Mouse (Mus musculus) layer of hippocampus, adult 9-10 months (tissue): ENCODE results near the gene Orc3.

ENCODE experiments used
- DNase-seq: peaks from one replicate; pipeline ENCODE4 v3.0.0; 2022; ENCODE audit warnings: low spot score

Gene Orc3

GRCm38 (mm10) chr4:34614630-34615094 is at the start of gene Orc3, which contains the start of gene Rars2:
Gene Orc3, minus strand, starts transcription at chr4:34614944.
Gene Rars2, plus strand, starts transcription at chr4:34614957.
- peak; percentile 77 for DNase-seq

DNA sequence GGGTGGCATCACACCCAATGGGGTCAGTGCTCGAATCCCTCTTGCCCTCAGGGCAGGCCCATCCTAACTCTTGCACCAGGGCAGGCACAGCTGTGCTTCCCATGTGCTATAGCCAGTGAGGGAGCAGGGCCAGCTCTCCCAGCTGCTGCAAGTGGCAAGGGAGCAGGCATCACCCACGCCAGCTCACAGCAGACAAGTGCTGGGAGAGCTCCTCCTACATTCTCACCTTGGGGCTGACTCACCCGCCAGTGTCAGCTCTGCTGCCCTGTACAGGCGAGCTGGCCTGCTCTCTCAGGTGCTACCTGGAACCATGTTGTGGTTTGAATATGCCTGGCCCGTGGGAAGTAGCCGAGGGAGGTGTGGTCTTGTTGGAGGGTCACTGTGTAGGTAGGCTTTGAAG is 47.2 kb upstream of the Orc3 start:
- no peak for DNase-seq

DNA sequence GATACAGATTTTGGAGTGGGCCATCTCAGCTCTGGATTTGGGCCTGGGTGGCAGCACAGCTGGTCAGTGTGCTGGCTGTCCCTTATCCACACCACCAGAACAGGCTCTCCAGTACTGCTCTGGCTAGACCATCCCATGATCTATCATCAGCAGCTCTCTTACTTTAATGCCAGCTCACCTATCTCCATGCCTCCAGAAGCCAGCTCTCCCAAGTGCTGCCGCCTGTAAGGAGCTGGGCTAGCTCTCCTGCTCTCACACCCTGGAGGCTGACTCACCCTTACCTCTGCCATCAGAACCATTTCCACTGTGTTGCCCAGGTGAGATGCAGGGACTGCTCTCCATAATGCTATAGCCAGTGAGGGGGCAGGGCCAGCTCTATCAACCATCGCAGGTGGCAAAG is 46.8 kb upstream of the Orc3 start:
- no peak for DNase-seq

GRCm38 (mm10) chr4:34659012-34659411 is 44.3 kb upstream of the Orc3 start:
- no peak for DNase-seq

- no peak for DNase-seq
Observed at GRCm38 (mm10) chr4:34656101-34656500, 41.4 kb upstream of the Orc3 start.

DNA sequence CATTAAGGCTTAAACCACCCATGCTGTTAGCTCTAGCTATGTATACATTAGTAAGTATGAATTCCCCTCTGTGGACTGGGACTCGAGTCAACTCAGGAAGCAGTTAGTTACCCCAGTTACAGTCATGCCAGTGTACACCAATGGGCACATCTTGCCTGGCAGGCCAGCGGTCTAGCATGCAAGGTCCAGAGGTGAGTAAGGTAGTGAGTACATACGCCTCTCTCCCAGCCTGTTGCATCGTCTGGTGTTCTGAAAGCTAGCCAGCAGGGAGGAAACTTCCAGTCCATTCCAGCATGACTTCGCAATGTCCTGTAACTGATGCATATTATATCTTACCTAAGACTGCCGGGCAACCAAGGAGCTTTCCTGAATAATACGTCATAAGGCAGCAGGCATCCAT is 38.4 kb upstream of the Orc3 start:
- DNase-seq = no peak

- DNase-seq = no peak
Observed at GRCm38 (mm10) chr4:34644779-34645178, 30.0 kb upstream of the Orc3 start.

- DNase-seq = no peak
Observed at GRCm38 (mm10) chr4:34640731-34641130, 26.0 kb upstream of the Orc3 start.

DNA sequence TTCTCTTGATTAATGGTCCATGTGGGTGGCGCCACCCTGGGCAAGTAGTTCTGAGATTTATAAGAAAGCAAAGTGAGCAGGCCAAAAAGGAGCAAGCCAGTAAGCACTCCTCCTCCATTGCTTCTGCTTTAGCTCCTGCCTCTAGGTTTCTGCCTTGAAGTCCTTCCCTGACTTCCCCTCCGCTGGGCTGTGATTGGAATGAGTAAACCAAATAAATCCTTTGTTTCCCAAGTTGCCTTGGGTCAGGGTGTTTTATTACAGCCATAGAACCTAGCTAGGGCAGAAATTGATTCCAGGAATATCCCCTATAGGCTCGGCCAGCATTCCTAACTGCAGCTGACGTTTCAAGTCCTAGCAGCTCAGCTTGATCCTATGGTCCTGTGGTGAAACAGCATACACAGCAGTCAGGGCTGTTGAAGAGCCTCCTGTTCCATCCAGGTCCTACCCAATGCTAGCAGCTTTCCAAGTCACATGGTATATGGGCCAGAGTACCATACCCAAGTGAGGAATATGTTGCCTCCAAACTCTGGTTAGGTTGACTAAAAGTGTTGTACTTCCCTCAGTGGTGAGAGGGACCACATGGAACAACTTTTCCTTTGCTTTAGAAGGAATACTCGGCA is 25.1 kb upstream of the Orc3 start:
- no peak for DNase-seq

DNA sequence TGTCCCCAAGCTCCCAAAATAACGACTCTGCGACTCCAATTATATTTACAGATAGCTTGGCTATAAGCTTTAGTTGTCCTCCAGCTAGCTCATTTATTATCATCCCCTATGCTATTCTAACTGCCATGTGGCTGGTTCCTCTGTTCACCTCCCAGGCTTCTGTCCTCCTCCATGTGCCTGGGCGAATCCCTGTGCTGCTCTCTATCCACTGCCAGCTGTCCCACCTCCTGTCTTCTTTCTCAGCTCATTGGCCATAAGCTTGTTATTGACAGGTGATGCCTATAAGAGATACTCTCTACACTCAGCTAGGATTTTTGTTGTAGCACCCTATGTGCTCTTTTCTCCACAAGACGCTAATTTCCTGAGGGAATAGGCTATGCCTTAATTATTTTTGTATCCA is 23.1 kb upstream of the Orc3 start:
- peak; percentile 31 for DNase-seq

- DNase-seq = no peak
Observed at GRCm38 (mm10) chr4:34637386-34637785, 22.6 kb upstream of the Orc3 start.

DNA sequence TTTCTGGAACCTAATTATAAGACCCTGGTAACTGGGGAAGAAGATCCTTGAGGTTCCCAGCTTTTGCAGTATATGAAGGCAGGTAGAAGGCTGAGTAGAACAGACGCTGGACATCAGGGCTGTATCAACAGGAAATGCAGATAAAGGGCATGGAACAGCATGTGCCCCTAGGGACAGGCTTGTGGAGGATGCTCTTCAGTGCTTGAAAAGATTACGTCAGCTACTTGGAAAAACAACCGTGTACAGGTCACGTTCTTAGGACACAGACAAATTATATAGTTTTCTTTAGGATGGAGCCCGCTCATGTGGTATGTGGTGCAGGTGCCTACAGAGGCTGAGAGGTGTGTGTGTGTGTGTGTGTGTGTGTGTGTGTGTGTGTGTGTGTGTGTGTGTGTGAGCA is 21.3 kb upstream of the Orc3 start:
- no peak for DNase-seq

GRCm38 (mm10) chr4:34634129-34634528 is 19.4 kb upstream of the Orc3 start:
- DNase-seq = no peak

- no peak for DNase-seq
Observed at GRCm38 (mm10) chr4:34629956-34630355, 15.2 kb upstream of the Orc3 start.

DNA sequence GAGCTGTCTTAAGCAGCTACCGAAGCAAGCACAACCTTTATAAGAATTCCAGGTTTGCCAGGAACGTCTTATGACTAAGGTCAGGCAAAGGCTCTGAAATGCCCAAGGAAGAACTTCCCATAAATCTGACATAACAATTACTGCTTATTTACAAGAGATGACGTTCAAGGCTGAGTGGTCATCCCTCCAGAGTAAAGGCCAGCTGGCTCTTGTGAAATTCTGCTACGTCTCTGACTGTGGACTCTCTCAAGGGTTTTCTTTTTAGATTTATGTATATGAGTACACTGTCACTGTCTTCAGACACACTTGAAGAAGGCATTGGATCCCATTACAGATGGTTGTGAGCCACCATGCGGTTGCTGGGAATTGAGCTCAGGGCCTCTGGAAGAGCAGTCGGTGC is 11.7 kb upstream of the Orc3 start:
- DNase-seq = no peak

GRCm38 (mm10) chr4:34625556-34625955 is 10.8 kb upstream of the Orc3 start:
- no peak for DNase-seq

- DNase-seq = no peak
Observed at GRCm38 (mm10) chr4:34616146-34616545, 1.4 kb upstream of the Orc3 start.

DNA sequence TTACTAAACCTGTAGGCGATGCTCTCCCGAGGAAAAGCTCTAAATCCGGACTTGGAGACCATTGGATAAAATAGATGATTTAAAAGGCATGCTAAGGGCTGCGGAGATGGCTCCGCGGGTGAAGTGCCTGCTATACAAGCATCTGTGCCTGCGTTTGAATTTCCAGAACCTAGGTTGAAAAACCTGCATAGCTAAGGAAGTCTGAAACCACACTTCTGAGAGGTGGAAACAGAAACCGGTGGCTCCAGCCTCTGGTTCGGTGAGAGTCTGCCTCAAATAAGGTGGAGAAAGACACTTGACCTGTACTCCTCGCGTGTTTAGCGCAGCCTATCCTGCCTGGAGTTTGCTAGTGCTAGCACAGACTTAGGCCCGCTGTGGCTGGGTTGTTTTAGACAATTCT is 559 bp upstream of the Orc3 start:
- DNase-seq = no peak

DNA sequence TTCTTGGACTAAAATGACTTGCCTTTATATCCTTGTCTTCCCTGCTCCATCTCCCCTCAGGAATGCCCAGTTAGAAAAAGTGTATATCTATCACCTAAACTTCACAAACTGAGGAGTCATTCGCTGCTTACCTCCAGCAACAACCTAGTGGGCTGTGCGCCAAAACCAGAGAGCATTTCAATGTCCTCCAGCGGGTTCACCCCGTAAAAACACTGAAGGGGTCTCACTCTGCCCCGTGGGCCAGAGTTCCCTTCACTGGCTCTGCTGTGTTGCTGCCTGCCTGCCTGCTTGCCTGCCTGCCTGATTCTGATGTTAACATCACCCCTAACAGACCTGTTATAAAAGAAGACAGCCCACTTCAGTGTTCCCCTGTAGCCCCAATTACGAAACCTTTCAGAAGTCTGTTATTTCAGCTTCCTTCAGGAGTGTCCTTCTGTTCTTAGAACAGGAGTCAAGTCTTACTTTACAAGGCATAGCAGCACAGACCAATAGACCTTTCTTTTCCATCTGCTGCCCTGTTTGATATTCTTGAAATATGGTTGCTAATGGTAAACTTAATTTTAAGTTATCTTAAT is 1.1 kb downstream of the Orc3 start:
- DNase-seq = no peak

DNA sequence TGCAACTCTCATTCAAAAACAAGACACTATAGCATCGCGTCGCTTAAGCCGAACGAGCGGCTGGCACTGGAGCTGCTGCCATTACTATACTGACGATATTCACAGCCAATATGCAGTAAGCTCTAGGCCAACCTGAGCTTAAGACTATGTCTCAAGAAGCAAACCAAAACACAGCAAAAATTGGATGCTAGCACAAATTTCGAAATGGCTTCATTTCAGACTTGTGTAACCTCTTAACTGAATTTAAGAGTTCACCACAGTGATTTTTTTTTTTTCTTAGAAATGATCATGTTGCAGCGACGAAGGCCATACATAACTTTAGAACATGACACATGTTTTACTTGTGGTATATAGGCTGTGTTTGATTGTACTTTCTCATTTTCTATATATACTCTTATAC is 8.1 kb downstream of the Orc3 start:
- DNase-seq = no peak

- no peak for DNase-seq
Observed at GRCm38 (mm10) chr4:34603123-34603522, 11.6 kb downstream of the Orc3 start.

DNA sequence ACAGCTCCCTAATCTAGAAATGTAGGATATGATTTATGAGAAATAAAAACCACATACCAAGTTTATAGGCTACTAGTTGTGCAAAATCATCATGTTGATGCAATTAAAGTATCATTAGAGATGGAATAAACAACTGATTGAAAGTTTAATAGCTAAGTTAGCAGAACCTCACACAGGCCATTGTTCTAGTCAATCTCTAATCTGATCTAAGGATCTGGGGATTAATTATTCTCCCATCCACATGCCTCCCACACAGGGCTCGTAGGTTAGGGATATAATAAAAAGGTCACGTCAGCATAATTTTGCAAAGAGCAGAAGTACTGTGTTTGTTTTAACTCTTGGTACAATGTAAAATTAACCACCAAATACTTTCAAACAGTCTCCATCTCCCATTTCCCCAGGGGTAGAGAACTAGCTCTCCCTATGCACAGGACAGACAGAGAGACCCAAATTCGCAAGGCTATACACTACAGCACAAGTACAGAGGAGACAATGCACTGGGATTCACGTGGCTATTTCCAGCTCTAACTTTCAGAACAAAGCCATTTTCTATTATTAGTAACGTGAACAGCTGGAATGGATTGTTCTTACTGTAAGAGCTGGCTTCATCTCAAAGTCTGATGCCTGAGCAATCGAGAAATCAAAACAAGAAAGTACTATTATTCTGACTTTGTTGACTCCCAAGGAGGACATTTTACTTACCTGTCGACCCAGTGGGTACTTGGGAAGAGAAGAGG is 29.7 kb downstream of the Orc3 start:
- DNase-seq = no peak

GRCm38 (mm10) chr4:34583427-34583826 is 31.3 kb downstream of the Orc3 start:
- DNase-seq = no peak
